ENCODE assay signal across 9 mouse cellular contexts in genomic region chr8:105893339-105893738, GRCm38 (mm10). TPM values are rescaled to one million over a fixed set of nuclear protein-coding genes. Genes with fewer than 3 reads are reported as not detected.
A peak's percentile ranks its signal among the peaks of the same experiment; 100 is the strongest.
DNase-seq lines count a peak whose midpoint lies in the region; ATAC-seq lines count a peak whose summit lies in the region.
"Had no signal": no experiment of that assay in that cellular context is flagged by ENCODE, and none has a peak within 500 bp of the region (broad histone marks: within the 10 kb centered on the region; RNA-seq: fewer than 3 reads in every experiment).

Gene Nrn1l (plus strand): TSS chr8:105893567.

- ATAC-seq in CD4-positive, CD25-positive, alpha-beta regulatory T cell, adult 4 months = no peak
- peak; percentile 86 for ATAC-seq in embryonic facial prominence, embryonic 11.5 days (replicated peaks; ENCODE audit: insufficient number of reproducible peaks, low FRiP score, low TSS enrichment, low read depth)
- ATAC-seq in intestine, embryonic 16.5 days = peak; percentile 83
- peak; percentile 83 for ATAC-seq in megakaryocyte progenitor cell, adult 5-6 weeks (replicated peaks; ENCODE audit: poor library complexity)

- no peaks in the 10 kb centered on the region for H3K9me3 ChIP-seq in embryonic facial prominence, embryonic 11.5 days (replicated peaks; ENCODE audit: control insufficient read depth, low read length)
- no peaks in the 10 kb centered on the region for H3K9me3 ChIP-seq in intestine, embryonic 16.5 days (ENCODE audit: control insufficient read depth, low read length)

- 6% methylated on average over 11 of the region's 11 CpGs for WGBS in embryonic facial prominence, embryonic 11.5 days
- WGBS in intestine, embryonic 16.5 days = 11% methylated on average over 11 of the region's 11 CpGs

- no peak within 1 kb of the TSS for H3K27ac ChIP-seq in embryonic facial prominence, embryonic 11.5 days (replicated peaks; ENCODE audit: low read depth, low read length)
- no peak within 1 kb of the TSS for H3K27ac ChIP-seq in intestine, embryonic 16.5 days (ENCODE audit: low read length)

- no peak within 1 kb of the TSS for H3K4me2 ChIP-seq in embryonic facial prominence, embryonic 11.5 days (ENCODE audit: low read depth, low read length)
- 0 out of 2 replicates have a peak within 1 kb of the TSS, but pooled peaks have one; percentile 10 for H3K4me2 ChIP-seq in intestine, embryonic 16.5 days (ENCODE audit: low read depth, low read length)

- H3K36me3 ChIP-seq in embryonic facial prominence, embryonic 11.5 days (replicated peaks; ENCODE audit: control insufficient read depth, insufficient read depth, low read depth, low read length) = peaks cover 16% of the 10 kb centered on the region
- H3K36me3 ChIP-seq in intestine, embryonic 16.5 days (ENCODE audit: control insufficient read depth, insufficient read depth, low read length) = peaks cover 17% of the 10 kb centered on the region

- no peaks in the 10 kb centered on the region for H3K27me3 ChIP-seq in embryonic facial prominence, embryonic 11.5 days (ENCODE audit: control insufficient read depth, insufficient read depth, low read length)
- H3K27me3 ChIP-seq in intestine, embryonic 16.5 days (replicated peaks; ENCODE audit: control insufficient read depth, insufficient read depth, low read length) = no peaks in the 10 kb centered on the region

- intact Hi-C loops in left cerebral cortex, postnatal 10 days (cut with DNase I) = loop anchor here (5.0 kb wide), 2 partner anchors 39 to 129 kb away; partner anchors contain the start of gene Ctrl

- no peaks in the 10 kb centered on the region for H3K4me1 ChIP-seq in embryonic facial prominence, embryonic 11.5 days (ENCODE audit: control insufficient read depth, insufficient read depth, low read length)
- no peaks in the 10 kb centered on the region for H3K4me1 ChIP-seq in intestine, embryonic 16.5 days (ENCODE audit: control insufficient read depth, insufficient read depth, low read length)

- peak; percentile 17 for DNase-seq in CD4-positive, CD25-positive, alpha-beta regulatory T cell, adult 2 months (ENCODE audit: low read depth, low spot score)
- DNase-seq in embryonic facial prominence, embryonic 11.5 days (ENCODE audit: low spot score) = peak; percentile 81
- DNase-seq in heart, adult 11 months = peak; percentile 98
- DNase-seq in left cerebral cortex, postnatal 10 days (ENCODE audit: extremely low spot score in 1 of 2, low spot score in 2 of 2) = peak; percentile 66 to 87
- DNase-seq in right cerebral cortex, postnatal 4 days = peak; percentile 66

- H3K9ac ChIP-seq in embryonic facial prominence, embryonic 11.5 days (replicated peaks; ENCODE audit: low read length) = no peak within 1 kb of the TSS
- H3K9ac ChIP-seq in intestine, embryonic 16.5 days (ENCODE audit: low read depth, low read length) = peak within 1 kb of the TSS; percentile 9; the same call in 1 of the 2 replicates

- no peak within 1 kb of the TSS for H3K4me3 ChIP-seq in embryonic facial prominence, embryonic 11.5 days (ENCODE audit: low read depth, low read length)
- H3K4me3 ChIP-seq in intestine, embryonic 16.5 days (ENCODE audit: low read length) = no peak within 1 kb of the TSS

RNA-seq across cellular contexts. Expression of gene Nrn1l, which starts in this region (rescaled TPM):
- 1 to 10 TPM in 1 of 2 experiments, not detected in 1; 1.5 TPM for polyA plus RNA-seq in CD4-positive, CD25-positive, alpha-beta regulatory T cell, adult 4 months (2017; shearing (Covaris generic))
- polyA plus RNA-seq in embryonic facial prominence, embryonic 11.5 days (2014; fragmentation: Nextera tagmentation; extraction: Ambion mirVana) = 0.38 and 0.52 TPM in 2 replicates
- polyA plus RNA-seq in intestine, embryonic 16.5 days (2015; fragmentation: Nextera tagmentation; extraction: Ambion mirVana) = 0.29 and 0.33 TPM in 2 replicates
- total RNA-seq in left cerebral cortex, postnatal 10 days (2021) = under 1 TPM in 1 of 2 experiments, not detected in 1; 0.97 TPM
- total RNA-seq in megakaryocyte progenitor cell, adult 5-6 weeks (2015) = 0.57 TPM in 1 of 2 replicates, not detected in the other
- total RNA-seq in megakaryocyte progenitor cell, adult 5-6 weeks (2017) = not detected in 2 replicates
- total RNA-seq: neutrophil, adult 5-6 weeks had no signal

Comparison
In these comparisons a context has a peak if more than half of its experiments do, and no peak if none do; other contexts are left out.
1. Peak in DNase-seq and ATAC-seq in embryonic facial prominence, embryonic 11.5 days; RNA of the gene not detected or under 1 TPM.
2. Peak in ATAC-seq, H3K9ac ChIP-seq and H3K4me2 ChIP-seq in intestine, embryonic 16.5 days; RNA of the gene not detected or under 1 TPM.
3. Peak in DNase-seq in left cerebral cortex, postnatal 10 days; RNA of the gene not detected or under 1 TPM.
4. Peak in ATAC-seq in megakaryocyte progenitor cell, adult 5-6 weeks; RNA of the gene not detected or under 1 TPM.
5. DNase-seq: peak in every context shown above with its lines; median percentile 98 in heart, adult 11 months; 81 in embryonic facial prominence, embryonic 11.5 days; 76 in left cerebral cortex, postnatal 10 days; 66 in right cerebral cortex, postnatal 4 days; 17 in CD4-positive, CD25-positive, alpha-beta regulatory T cell, adult 2 months.